13 mouse cellular contexts compared by ENCODE assay signal in the genomic region with DNA sequence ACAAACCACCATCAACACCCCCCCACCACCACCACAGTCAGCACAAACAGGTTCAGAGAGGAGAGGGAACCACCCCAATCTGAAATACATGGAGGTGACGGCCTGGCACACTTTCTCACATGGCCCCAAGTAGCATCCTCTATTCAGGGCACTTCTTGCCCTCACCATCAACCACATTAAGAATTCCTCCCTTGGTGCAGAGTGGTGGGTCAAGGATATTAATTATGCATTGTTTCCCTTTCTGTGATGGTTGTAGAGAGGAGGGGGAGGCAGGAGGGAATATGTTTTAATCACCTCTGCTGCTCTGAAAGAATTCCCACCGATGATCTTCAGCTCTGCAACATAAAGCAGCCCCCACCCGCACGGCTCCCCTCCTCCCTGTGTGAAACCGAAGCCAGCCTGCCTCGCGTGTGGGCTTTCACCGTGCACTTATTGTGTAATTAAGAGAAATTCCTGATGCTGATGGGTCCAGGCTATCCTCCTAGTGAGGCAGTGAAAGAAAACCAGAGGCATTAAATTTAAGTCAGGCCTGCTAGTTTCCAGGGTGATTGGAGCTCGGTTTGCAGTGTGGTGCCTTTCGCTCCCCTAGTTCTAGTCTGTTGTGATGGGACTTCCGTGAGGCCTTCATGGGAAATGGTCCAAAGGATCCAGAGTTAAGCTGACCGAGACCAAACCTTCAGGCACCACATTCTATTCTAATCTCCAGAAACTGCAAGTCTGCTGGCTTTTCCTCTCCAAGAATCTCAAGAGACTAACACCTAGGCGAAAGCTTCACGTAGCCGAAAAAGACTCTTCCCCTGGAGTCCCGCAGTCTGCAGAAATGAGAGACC.
DNase-seq lines count a peak whose midpoint lies in the region; ATAC-seq and TF ChIP-seq lines count a peak whose summit lies in the region.
"Had no signal": no experiment of that assay in that cellular context is flagged by ENCODE, and none has a peak within 500 bp of the region (broad histone marks: within the 10 kb centered on the region; RNA-seq: fewer than 3 reads in every experiment).

No protein-coding gene starts in this region.

- no peak for TF ChIP-seq CTCF in Patski (IDR thresholded peaks at IDR 0.05)
- TF ChIP-seq CTCF in forebrain, postnatal 0 days (IDR thresholded peaks at IDR 0.05; ENCODE audit: low read depth): no peak

- peaks cover 48% of the 10 kb centered on the region for H3K36me3 ChIP-seq in embryonic facial prominence, embryonic 10.5 days (replicated peaks)
- H3K36me3 ChIP-seq in forebrain, postnatal 0 days (ENCODE audit: insufficient read depth): 0 out of 2 replicates have a peak, but pooled peaks cover 2% of the 10 kb centered on the region
- H3K36me3 ChIP-seq in midbrain, embryonic 13.5 days: peaks cover 18% of the 10 kb centered on the region
- no peaks in the 10 kb centered on the region for H3K36me3 ChIP-seq in liver, embryonic 11.5 days (ENCODE audit: control insufficient read depth, insufficient read depth, low read length)

- H3K4me3 ChIP-seq in embryonic facial prominence, embryonic 10.5 days: no peak overlapping the region
- no peak overlapping the region for H3K4me3 ChIP-seq in forebrain, postnatal 0 days (ENCODE audit: low read depth, low read length)
- H3K4me3 ChIP-seq in midbrain, embryonic 13.5 days (replicated peaks): no peak overlapping the region
- no peak overlapping the region for H3K4me3 ChIP-seq in liver, embryonic 11.5 days (ENCODE audit: low read depth, low read length)
- H3K4me3 ChIP-seq: limb, embryonic 12.5 days had no signal

- H3K4me2 ChIP-seq in forebrain, postnatal 0 days (ENCODE audit: low read depth): no peak overlapping the region
- 0 out of 2 replicates have a peak overlapping the region, but pooled peaks have one; percentile 13 for H3K4me2 ChIP-seq in midbrain, embryonic 13.5 days (replicated peaks)
- no peak overlapping the region for H3K4me2 ChIP-seq in liver, embryonic 11.5 days
- H3K4me2 ChIP-seq: heart, embryonic 11.5 days; limb, embryonic 12.5 days had no signal

- no peaks in the 10 kb centered on the region for H3K9me3 ChIP-seq in embryonic facial prominence, embryonic 10.5 days
- no peaks in the 10 kb centered on the region for H3K9me3 ChIP-seq in forebrain, postnatal 0 days (ENCODE audit: low read length)
- H3K9me3 ChIP-seq in midbrain, embryonic 13.5 days: no peaks in the 10 kb centered on the region
- H3K9me3 ChIP-seq in liver, embryonic 11.5 days (ENCODE audit: control insufficient read depth, low read length): no peaks in the 10 kb centered on the region
- H3K9me3 ChIP-seq: limb, embryonic 12.5 days had no signal

- in situ Hi-C loops in Patski (cut with MboI; ENCODE audit: low pct_unique_long_range_greater_than_20kb): no loop called here

- CTCF ChIA-PET in Patski (lab: Charles Lee): interaction anchor here (0.7 to 1.1 kb wide), 2 partner anchors 11 to 634 kb away, joined by 3 read pairs; no protein-coding TSS in a partner anchor

- H3K9ac ChIP-seq in forebrain, postnatal 0 days: no peak overlapping the region
- peak overlapping the region; percentile 29; the same call in 1 of the 2 replicates for H3K9ac ChIP-seq in midbrain, embryonic 13.5 days (replicated peaks)
- H3K9ac ChIP-seq in liver, embryonic 11.5 days (ENCODE audit: low read depth, low read length): no peak overlapping the region
- H3K9ac ChIP-seq: limb, embryonic 12.5 days had no signal

- WGBS in embryonic facial prominence, embryonic 10.5 days: 78% methylated on average over 16 of the region's 16 CpGs
- WGBS in forebrain, postnatal 0 days: 45% methylated on average over 16 of the region's 16 CpGs
- 48% methylated on average over 16 of the region's 16 CpGs for WGBS in midbrain, embryonic 13.5 days
- WGBS in liver, embryonic 11.5 days: 81% methylated on average over 16 of the region's 16 CpGs

- POLR2A ChIA-PET in Patski (lab: Charles Lee): no interaction called here

- ATAC-seq in Patski: peak; percentile 82
- ATAC-seq in forebrain, postnatal 0 days: peak; percentile 10; the same call in 1 of the 2 replicates
- peak; percentile 76 for ATAC-seq in midbrain, embryonic 13.5 days
- no peak for ATAC-seq in liver, embryonic 11.5 days (replicated peaks; ENCODE audit: low FRiP score)

- peaks cover 49% of the 10 kb centered on the region for H3K4me1 ChIP-seq in embryonic facial prominence, embryonic 10.5 days
- H3K4me1 ChIP-seq in forebrain, postnatal 0 days (ENCODE audit: insufficient read depth): peaks cover 9% of the 10 kb centered on the region; the same call in 1 of the 2 replicates
- peaks cover 73% of the 10 kb centered on the region for H3K4me1 ChIP-seq in midbrain, embryonic 13.5 days (replicated peaks)
- H3K4me1 ChIP-seq in liver, embryonic 11.5 days (replicated peaks; ENCODE audit: control insufficient read depth, insufficient read depth, low read length): no peaks in the 10 kb centered on the region

- peak overlapping the region; percentile 51; the same call in 1 of the 2 replicates for H3K27ac ChIP-seq in embryonic facial prominence, embryonic 10.5 days (replicated peaks)
- H3K27ac ChIP-seq in forebrain, postnatal 0 days (ENCODE audit: low read depth, low read length): no peak overlapping the region
- H3K27ac ChIP-seq in midbrain, embryonic 13.5 days: peak overlapping the region; percentile 82
- no peak overlapping the region for H3K27ac ChIP-seq in liver, embryonic 11.5 days (ENCODE audit: low read depth, low read length)
- H3K27ac ChIP-seq: limb, embryonic 12.5 days had no signal

- DNase-seq in Patski (ENCODE audit: low read depth, low spot score): peak; percentile 58
- no peak for DNase-seq in embryonic facial prominence, embryonic 10.5 days (ENCODE audit: low spot score)
- no peak for DNase-seq in forebrain, postnatal 0 days
- no peak for DNase-seq in gastrocnemius, postnatal 10 days
- no peak for DNase-seq in urinary bladder, postnatal 14 days (ENCODE audit: low spot score)
- no peak for DNase-seq in cerebellum, postnatal 14 days
- no peak for DNase-seq in liver, embryonic 11.5 days (ENCODE audit: low spot score)
- DNase-seq: adrenal gland, adult 8-10 months; lung, adult 2 months; thymus, adult 18-20 months had no signal

- no peaks in the 10 kb centered on the region for H3K27me3 ChIP-seq in Patski
- no peaks in the 10 kb centered on the region for H3K27me3 ChIP-seq in embryonic facial prominence, embryonic 10.5 days (replicated peaks; ENCODE audit: low read depth, poor library complexity, severe bottlenecking)
- no peaks in the 10 kb centered on the region for H3K27me3 ChIP-seq in forebrain, postnatal 0 days (ENCODE audit: insufficient read depth, low read length)
- H3K27me3 ChIP-seq in midbrain, embryonic 13.5 days: no peaks in the 10 kb centered on the region
- no peaks in the 10 kb centered on the region for H3K27me3 ChIP-seq in liver, embryonic 11.5 days (replicated peaks; ENCODE audit: control insufficient read depth, insufficient read depth, low read length)
- H3K27me3 ChIP-seq: limb, embryonic 12.5 days had no signal

Comparison
In these comparisons a context has a peak if more than half of its experiments do, and no peak if none do; other contexts are left out.
1. H3K27ac ChIP-seq: peak in embryonic facial prominence, embryonic 10.5 days (single experiment) and midbrain, embryonic 13.5 days (single experiment); none in forebrain, postnatal 0 days (single experiment) and liver, embryonic 11.5 days (single experiment).